Mouse (Mus musculus) ES-E14 (cell line): Measurements from ENCODE around the gene 1700020D05Rik. TPM values are rescaled to one million over a fixed set of nuclear protein-coding genes. Genes with fewer than 3 reads are reported as not detected.
"Not testable (repeated sequence)": the region's sequence is repeated elsewhere in the genome, so short reads cannot be mapped to it uniquely, and the experiment has no call there.

ENCODE experiments used
- DNase-seq: peaks from one replicate; pipeline ENCODE4 v3.0.0-alpha.2; 2013; ENCODE audit warnings: low read depth, low spot score
- H3K27ac ChIP-seq: 2 replicates; pipeline ENCODE4 v1.5.1; 2012; ENCODE audit warnings: low read depth, mild to moderate bottlenecking, low read length, moderate library complexity, mixed read lengths; ENCODE audit not compliant: poor library complexity, insufficient read depth, severe bottlenecking
- H3K36me3 ChIP-seq: 2 replicates; pipeline ENCODE4 v1.6.1; 2012; ENCODE audit warnings: mild to moderate bottlenecking, low read length, moderate library complexity, mixed read lengths; ENCODE audit not compliant: control insufficient read depth, poor library complexity, insufficient read depth, severe bottlenecking
- H3K4me1 ChIP-seq, 2 experiments: fragments of 150-350 bp in 1 of 2; sonication (generic) in 1 of 2; 2 replicates each; pipeline ENCODE4 v1.6.1; 2012; ENCODE audit warnings: low read length in 2 of 2, mild to moderate bottlenecking in 1 of 2, mixed read lengths in 1 of 2; ENCODE audit not compliant: control insufficient read depth in 2 of 2, insufficient read depth in 2 of 2, poor library complexity in 1 of 2
- H3K4me3 ChIP-seq, 2 experiments: fragments of 150-350 bp in 1 of 2; sonication (generic) in 1 of 2; 2 replicates each; pipeline ENCODE4 v1.5.1; 2012; ENCODE audit warnings: low read length in 2 of 2, low read depth in 1 of 2, mild to moderate bottlenecking in 1 of 2, mixed read lengths in 1 of 2; ENCODE audit not compliant: insufficient read depth in 1 of 2, poor library complexity in 1 of 2, severe bottlenecking in 1 of 2
- H3K9ac ChIP-seq: 2 replicates; pipeline ENCODE4 v1.6.1; 2012; ENCODE audit warnings: low read depth, mild to moderate bottlenecking, low read length, mixed read lengths; ENCODE audit not compliant: poor library complexity, insufficient read depth, severe bottlenecking
- H3K9me3 ChIP-seq: fragments of 150-350 bp; sonication (generic); 2 replicates; pipeline ENCODE4 v1.6.1; 2012; ENCODE audit warnings: low read depth, mild to moderate bottlenecking, low read length; ENCODE audit not compliant: control insufficient read depth, insufficient read depth
- CHD2 ChIP-seq: IDR thresholded peaks from 2 replicates; pipeline ENCODE4 v1.6.1; 2014; ENCODE audit warnings: mild to moderate bottlenecking, low read depth, low read length, inconsistent platforms
- HCFC1 ChIP-seq: IDR thresholded peaks from 2 replicates; pipeline ENCODE4 v1.6.1; 2012; ENCODE audit warnings: low read length, inconsistent platforms, borderline replicate concordance; ENCODE audit not compliant: insufficient read depth
- MAFK ChIP-seq: IDR thresholded peaks from 2 replicates; pipeline ENCODE4 v1.6.1; 2014; ENCODE audit warnings: mild to moderate bottlenecking, low read depth, low read length, inconsistent platforms; ENCODE audit not compliant: insufficient read depth
- ZC3H11A ChIP-seq: IDR thresholded peaks from 2 replicates; pipeline ENCODE4 v1.6.1; 2012; ENCODE audit warnings: low read depth, mild to moderate bottlenecking, inconsistent platforms, low read length, borderline replicate concordance
- ZNF384 ChIP-seq: IDR thresholded peaks from 2 replicates; pipeline ENCODE4 v1.6.1; 2012; ENCODE audit warnings: low read depth, low read length, inconsistent platforms
- in situ Hi-C, 2 experiments: fragments of 600-800 bp; cut with MboI; formaldehyde crosslinking; loops; one replicate each; pipeline ENCODE4 v1.15.1; 2025; ENCODE audit warnings: low sequenced_read_pairs in 2 of 2, inconsistent platforms in 1 of 2; ENCODE audit not compliant: unreplicated experiment in 2 of 2
- total RNA-seq: library from RNA; depleted of rRNA; stranded (reverse); fragments of 300-350 nt; gene quantifications from 2 replicates; pipeline ENCODE4 v1.2.3, GENCODE M21; 2012

The 1700020D05Rik gene
- total RNA-seq, 1 experiment, result 1.7 TPM

- Histone ChIP-seq H3K4me1 (peaks cover 4 to 24% of the 10 kb centered on the region in 2 experiments; a peak in 3 of 4 replicates), H3K36me3 (peaks cover 33% of the 10 kb centered on the region), H3K9me3 (no peaks in the 10 kb centered on the region), H3K27ac (peak overlapping the region; percentile 97), H3K9ac (peak overlapping the region; percentile 99), H3K4me3 (peak overlapping the region; percentile 89 to 95)
- no peak for DNase-seq
- in situ Hi-C loops, result no loop called here
- TF ChIP-seq HCFC1 (peak; percentile 13; the same call in 1 of the 2 replicates), ZC3H11A (no peak), CHD2 (no peak)
These were observed 12.5 kb downstream of the 1700020D05Rik start for GRCm38 (mm10) chr19:5490898-5491708.

GRCm38 (mm10) chr19:5490313-5490897 lies 13.2 kb downstream of the 1700020D05Rik start, which contains the start of gene Cfl1:
Gene Cfl1, plus strand, starts transcription at chr19:5490455.
- TF ChIP-seq HCFC1, result peak; percentile 90
- TF ChIP-seq MAFK, result no peak
- Histone ChIP-seq H3K36me3 (peaks cover 34% of the 10 kb centered on the region), H3K9ac (peak within 1 kb of the TSS; percentile 99), H3K4me1 (peaks cover 4 to 18% of the 10 kb centered on the region in 2 experiments; a peak in 3 of 4 replicates), H3K4me3 (peak within 1 kb of the TSS; percentile 89 to 95), H3K27ac (peak within 1 kb of the TSS; percentile 97), H3K9me3 (no peaks in the 10 kb centered on the region)
- DNase-seq, result peak; percentile 87
- in situ Hi-C loops, result no loop called here

- in situ Hi-C loops, H3K9me3 ChIP-seq, H3K9ac ChIP-seq, DNase-seq: not testable (repeated sequence)
- Histone ChIP-seq H3K27ac (peak overlapping the region; percentile 28; the same call in 1 of the 2 replicates), H3K4me3 (peak overlapping the region; percentile 14 to 95; a peak in 3 of 4 replicates), H3K36me3 (peaks cover 38% of the 10 kb centered on the region), H3K4me1 (peaks cover 4 to 16% of the 10 kb centered on the region in 2 experiments; a peak in 3 of 4 replicates)
These were observed 13.9 kb downstream of the 1700020D05Rik start for GRCm38 (mm10) chr19:5489721-5490120.

GRCm38 (mm10) chr19:5488878-5489571 lies 14.6 kb downstream of the 1700020D05Rik start:
- Histone ChIP-seq H3K36me3 (peaks cover 36% of the 10 kb centered on the region), H3K9me3 (no peaks in the 10 kb centered on the region), H3K27ac (peak overlapping the region; percentile 87), H3K9ac (peak overlapping the region; percentile 86), H3K4me1 (peaks cover 4 to 13% of the 10 kb centered on the region in 2 experiments; a peak in 3 of 4 replicates), H3K4me3 (peak overlapping the region; percentile 64 to 89)
- in situ Hi-C loops, result no loop called here
- TF ChIP-seq HCFC1 (peak; percentile 79), ZNF384 (no peak)
- peak; percentile 98 for DNase-seq
